Mouse (Mus musculus) v-Abl transformed pro-B cells (cell line): ENCODE measurements at regions not wholly inside any gene's neighbourhood (a gene's known extent, or its start where the extent isn't known, plus 50 kb on each side); places are given as distances from the start of the nearest gene placed in this dataset.
"Not testable (repeated sequence)": the region's sequence is repeated elsewhere in the genome, so short reads cannot be mapped to it uniquely, and the experiment has no call there.

Experiments
- in situ Hi-C, 2 experiments: fragments of 400-800 bp; cut with MboI; formaldehyde crosslinking; loops; one replicate each; pipeline ENCODE4 v1.15.1; 2025; ENCODE audit not compliant: unreplicated experiment in 2 of 2

DNA sequence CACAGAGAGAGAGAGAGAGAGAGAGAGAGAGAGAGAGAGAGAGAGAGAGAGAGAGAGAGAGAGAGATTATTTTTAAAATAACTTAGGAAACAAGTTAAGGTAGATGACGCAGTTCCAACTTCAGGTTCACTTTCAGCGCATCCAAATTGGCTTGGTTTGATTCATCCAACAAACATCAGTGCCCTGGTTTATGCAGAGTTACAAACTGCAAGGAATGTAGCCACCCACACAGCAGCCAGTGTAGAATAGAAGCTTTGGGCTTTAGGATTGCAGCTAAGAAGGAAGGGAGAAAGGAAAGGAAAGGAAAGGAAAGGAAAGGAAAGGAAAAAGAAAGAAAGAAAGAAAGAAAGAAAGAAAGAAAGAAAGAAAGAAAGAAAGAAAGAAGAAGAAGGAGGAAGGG is 56.9 kb upstream of the Akap13 start:
- in situ Hi-C loops: not testable (repeated sequence)

DNA sequence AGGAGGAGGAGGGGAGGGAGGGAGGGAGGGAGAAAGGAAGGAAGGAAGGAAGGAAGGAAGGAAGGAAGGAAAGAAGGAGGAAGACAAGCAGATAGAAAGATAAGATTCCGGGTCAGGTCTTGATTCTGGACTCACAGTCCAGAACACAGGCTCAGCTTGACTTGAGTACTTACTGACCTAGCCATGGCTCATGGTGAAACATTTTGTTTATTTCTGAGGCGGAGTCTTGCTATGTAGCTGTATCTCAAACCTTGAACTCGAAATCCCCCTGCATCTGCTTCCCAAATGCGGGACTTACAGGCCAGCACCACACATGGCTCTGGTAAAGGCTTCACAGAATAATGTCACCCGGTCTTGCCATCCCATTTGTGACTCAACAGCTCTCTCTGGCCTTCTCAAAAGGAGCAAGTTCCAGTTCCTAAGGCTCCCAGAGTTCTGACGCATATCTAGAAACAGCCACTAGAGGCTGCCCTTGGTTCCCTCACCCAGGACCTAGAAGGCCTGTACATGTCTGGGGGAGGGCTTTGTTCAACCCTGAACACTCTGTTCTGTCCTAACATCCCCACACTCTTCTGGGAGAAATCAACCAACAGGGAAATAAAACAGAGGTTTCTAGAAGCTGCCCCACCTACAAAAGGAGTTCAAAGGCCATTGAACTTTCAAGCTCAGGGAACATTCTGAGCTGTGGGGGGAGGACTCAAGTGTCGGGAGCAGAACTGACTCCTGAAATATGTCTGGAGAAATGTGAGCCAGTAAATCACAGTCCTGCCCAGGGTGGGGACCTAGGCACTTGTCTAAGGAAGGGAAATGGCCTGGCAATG is 56.2 kb upstream of the Akap13 start:
- in situ Hi-C loops: no loop called here

DNA sequence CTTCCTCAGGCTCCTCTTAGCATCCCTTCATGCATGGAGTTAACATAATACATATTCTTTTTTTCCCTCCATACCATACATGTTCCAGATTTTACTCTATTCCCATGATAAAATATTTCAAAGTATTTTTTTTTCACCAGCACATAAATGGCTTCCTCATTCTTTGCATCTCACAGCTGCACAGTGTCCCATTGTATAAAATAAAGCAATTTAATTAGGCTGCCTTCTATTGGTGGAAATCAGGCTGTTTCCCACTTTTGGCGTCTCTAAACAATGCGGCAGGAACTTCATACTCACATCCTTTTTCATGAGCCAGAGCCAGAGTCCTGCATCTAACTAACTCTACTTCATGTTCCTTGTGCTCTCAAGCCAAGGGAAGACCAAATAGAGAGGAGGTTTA is 54.9 kb upstream of the Akap13 start:
- in situ Hi-C loops: loop anchor here (5.0 kb wide), 1 partner anchor 157 kb away; no protein-coding TSS in a partner anchor

DNA sequence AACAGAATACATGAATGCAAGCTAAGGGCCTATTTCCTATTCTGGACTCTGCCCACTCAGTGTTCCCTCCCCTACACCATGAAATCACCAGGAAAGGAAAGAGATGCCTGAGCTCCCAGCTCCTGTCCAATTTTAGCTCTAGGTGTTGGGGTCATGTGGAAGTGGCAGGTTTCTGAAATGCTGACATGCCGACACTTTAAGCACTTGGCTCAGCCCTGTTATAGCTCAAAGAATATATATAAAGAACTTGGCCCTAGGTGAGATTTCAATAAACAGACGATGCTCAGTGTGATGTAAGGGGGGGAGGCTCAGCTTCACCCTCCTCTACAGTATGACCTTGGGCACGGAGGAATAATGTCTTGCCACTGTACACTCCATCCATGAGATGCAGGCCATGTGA is 50.4 kb upstream of the Akap13 start:
- in situ Hi-C loops: loop anchor here (5.0 kb wide), 1 partner anchor 152 kb away; no protein-coding TSS in a partner anchor
